In genomic region chr17:62879526-62880310, GRCm38 (mm10) we compare ENCODE assay signal across 9 mouse cellular contexts. TPM values are rescaled to one million over a fixed set of nuclear protein-coding genes. Genes with fewer than 3 reads are reported as not detected.
DNase-seq lines count a peak whose midpoint lies in the region; ATAC-seq lines count a peak whose summit lies in the region.
"Had no signal": no experiment of that assay in that cellular context is flagged by ENCODE, and none has a peak within 500 bp of the region (broad histone marks: within the 10 kb centered on the region; RNA-seq: fewer than 3 reads in every experiment).

No protein-coding gene starts in this region.

- H3K4me1 ChIP-seq in forebrain, embryonic 12.5 days: peaks cover 21% of the 10 kb centered on the region
- H3K4me1 ChIP-seq in hindbrain, embryonic 14.5 days (replicated peaks; ENCODE audit: control insufficient read depth, insufficient read depth, low read length): peaks cover 18% of the 10 kb centered on the region
- H3K4me1 ChIP-seq in neural tube, embryonic 12.5 days: peaks cover 4% of the 10 kb centered on the region; the same call in 1 of the 2 replicates

- peak overlapping the region; percentile 93 for H3K27ac ChIP-seq in forebrain, embryonic 12.5 days
- peak overlapping the region; percentile 91 for H3K27ac ChIP-seq in hindbrain, embryonic 14.5 days
- H3K27ac ChIP-seq in neural tube, embryonic 12.5 days: peak overlapping the region; percentile 87; the same call in 1 of the 2 replicates

- peaks cover 22% of the 10 kb centered on the region for H3K27me3 ChIP-seq in forebrain, embryonic 12.5 days
- no peaks in the 10 kb centered on the region for H3K27me3 ChIP-seq in hindbrain, embryonic 14.5 days (ENCODE audit: control insufficient read depth, insufficient read depth, low read length)
- H3K27me3 ChIP-seq in neural tube, embryonic 12.5 days (replicated peaks): no peaks in the 10 kb centered on the region

- WGBS in forebrain, embryonic 12.5 days: under 1% methylated on average over 45 of the region's 45 CpGs
- WGBS in hindbrain, embryonic 14.5 days: under 1% methylated on average over 45 of the region's 45 CpGs
- under 1% methylated on average over 45 of the region's 45 CpGs for WGBS in neural tube, embryonic 12.5 days

- H3K36me3 ChIP-seq in forebrain, embryonic 12.5 days (replicated peaks): no peaks in the 10 kb centered on the region
- no peaks in the 10 kb centered on the region for H3K36me3 ChIP-seq in hindbrain, embryonic 14.5 days (replicated peaks; ENCODE audit: control insufficient read depth, insufficient read depth)
- H3K36me3 ChIP-seq in neural tube, embryonic 12.5 days: no peaks in the 10 kb centered on the region

- peak; percentile 8 for DNase-seq in gastrocnemius, postnatal 14 days
- no peak for DNase-seq in gastrocnemius, postnatal 25 days
- peak; percentile 74 for DNase-seq in adrenal gland, postnatal 14 days
- peak; percentile 58 for DNase-seq in hindbrain, embryonic 14.5 days (ENCODE audit: low spot score)
- DNase-seq in liver: peak; percentile 9
- peak; percentile 7 to 26 for DNase-seq in thymus, postnatal 36 days

- H3K4me3 ChIP-seq in forebrain, embryonic 12.5 days (replicated peaks): peak overlapping the region; percentile 86
- H3K4me3 ChIP-seq in hindbrain, embryonic 14.5 days (replicated peaks; ENCODE audit: low read length): peak overlapping the region; percentile 78
- peak overlapping the region; percentile 84 for H3K4me3 ChIP-seq in neural tube, embryonic 12.5 days

- H3K9ac ChIP-seq in forebrain, embryonic 12.5 days: peak overlapping the region; percentile 91
- H3K9ac ChIP-seq in hindbrain, embryonic 14.5 days: peak overlapping the region; percentile 92
- peak overlapping the region; percentile 91 for H3K9ac ChIP-seq in neural tube, embryonic 12.5 days

- no peaks in the 10 kb centered on the region for H3K9me3 ChIP-seq in forebrain, embryonic 12.5 days
- H3K9me3 ChIP-seq in hindbrain, embryonic 14.5 days (ENCODE audit: control insufficient read depth, low read length): no peaks in the 10 kb centered on the region
- no peaks in the 10 kb centered on the region for H3K9me3 ChIP-seq in neural tube, embryonic 12.5 days

- peak; percentile 3 for ATAC-seq in forebrain, embryonic 12.5 days (ENCODE audit: low FRiP score)
- no peak for ATAC-seq in hindbrain, embryonic 14.5 days (ENCODE audit: low FRiP score)
- 0 out of 2 replicates have a peak, but pooled peaks have one; percentile 5 for ATAC-seq in neural tube, embryonic 12.5 days (ENCODE audit: low FRiP score, low read depth)

- intact Hi-C loops in gastrocnemius, postnatal 14 days (cut with DNase I; ENCODE audit: low total_unique reads): no loop called here

- peak overlapping the region; percentile 80 for H3K4me2 ChIP-seq in forebrain, embryonic 12.5 days
- H3K4me2 ChIP-seq in hindbrain, embryonic 14.5 days (replicated peaks): peak overlapping the region; percentile 86
- H3K4me2 ChIP-seq in neural tube, embryonic 12.5 days (replicated peaks): peak overlapping the region; percentile 74

RNA-seq across cellular contexts. Expression of gene Efna5, which starts 1.4 kb away (rescaled TPM):
- 1 to 10 TPM; 1.5 to 1.6 TPM for total RNA-seq in gastrocnemius, postnatal 14 days (2021)
- 1 to 10 TPM in 1 of 2 experiments, under 1 TPM in 1; 0.46 to 2.9 TPM for total RNA-seq in gastrocnemius, postnatal 25 days (2021)
- 25.2 and 27.8 TPM in 2 replicates for total RNA-seq in adrenal gland, postnatal 14 days (2021)
- polyA plus RNA-seq in forebrain, embryonic 12.5 days (2016; fragmentation: Nextera tagmentation; extraction: Ambion mirVana): 45.7 and 47.7 TPM in 2 replicates
- 36.2 and 45.2 TPM in 2 replicates for polyA plus RNA-seq in hindbrain, embryonic 14.5 days (2014; fragmentation: Nextera tagmentation; extraction: Ambion mirVana)
- polyA plus RNA-seq in neural tube, embryonic 12.5 days (2016; fragmentation: Nextera tagmentation; extraction: Ambion mirVana): 40.6 and 41.6 TPM in 2 replicates
- total RNA-seq: MEL had no signal
